Mouse (Mus musculus) thymus, postnatal 0 days (tissue): ENCODE measurements around the gene Tnfrsf13c. TPM values are rescaled to one million over a fixed set of nuclear protein-coding genes. Genes with fewer than 3 reads are reported as not detected.
A peak's percentile ranks its signal among the peaks of the same experiment; 100 is the strongest.
"Not testable (repeated sequence)": the region's sequence is repeated elsewhere in the genome, so short reads cannot be mapped to it uniquely, and the experiment has no call there.

Source experiments
- DNase-seq: peaks from one replicate; pipeline ENCODE4 v3.0.0-alpha.2; 2015; ENCODE audit warnings: low spot score
- polyA plus RNA-seq: library from polyadenylated mRNA; unstranded; fragments of >200 nt; fragmentation: Nextera tagmentation; extraction: Ambion mirVana; gene quantifications from 2 replicates; pipeline ENCODE4 v1.2.1, GENCODE M21; 2015

Tnfrsf13c gene
- 0.22 and 0.49 TPM in 2 replicates for polyA plus RNA-seq

DNA sequence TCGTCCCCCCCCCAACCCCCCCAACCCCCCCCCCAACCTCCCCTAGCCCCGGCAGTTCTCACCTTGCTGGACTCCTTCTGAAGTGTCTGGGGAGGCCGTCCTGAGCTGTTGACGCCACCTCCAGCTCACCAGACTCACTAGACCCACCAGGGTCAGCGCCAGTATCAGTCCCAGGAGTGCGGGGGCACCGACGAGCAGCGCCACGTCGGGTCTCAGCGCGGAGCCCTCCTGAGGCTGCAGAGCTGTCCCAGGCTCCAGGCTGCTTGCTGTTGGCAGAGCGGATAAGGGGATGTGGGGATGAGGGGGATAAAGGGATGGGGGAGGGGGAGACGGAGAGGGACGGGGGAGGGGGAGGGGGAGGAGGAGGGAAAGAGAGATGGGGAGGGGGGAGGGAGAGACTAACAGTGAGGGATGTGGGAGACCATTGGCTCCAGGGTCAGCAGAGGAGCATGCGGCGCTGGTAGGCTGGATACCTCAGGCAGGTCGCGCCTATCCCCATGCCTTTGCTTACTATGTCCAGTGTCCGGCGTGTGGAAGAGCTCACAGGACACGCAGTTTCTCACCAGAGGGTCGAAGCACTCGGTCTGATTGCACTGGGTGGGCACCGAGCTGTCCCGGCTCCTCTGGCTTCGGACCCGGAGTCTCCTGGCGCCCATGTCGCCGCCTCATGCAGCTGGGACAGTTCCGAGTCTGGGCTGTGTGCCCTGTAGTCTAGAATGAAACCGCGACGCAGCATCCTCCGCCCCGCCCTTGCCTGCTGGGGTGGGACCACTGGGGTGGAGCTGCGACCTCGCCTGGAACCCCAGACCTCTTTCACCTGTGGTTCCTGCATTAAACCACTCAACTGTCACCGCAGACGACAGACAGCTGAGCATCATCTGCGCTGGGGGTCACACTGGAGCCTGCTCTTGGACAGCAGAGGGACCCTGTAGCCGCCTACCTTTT lies at the start of gene Tnfrsf13c:
Gene Tnfrsf13c (minus strand): TSS at position 713 of the 945 bp plus-strand sequence.
- DNase-seq: peak; percentile 53

DNA sequence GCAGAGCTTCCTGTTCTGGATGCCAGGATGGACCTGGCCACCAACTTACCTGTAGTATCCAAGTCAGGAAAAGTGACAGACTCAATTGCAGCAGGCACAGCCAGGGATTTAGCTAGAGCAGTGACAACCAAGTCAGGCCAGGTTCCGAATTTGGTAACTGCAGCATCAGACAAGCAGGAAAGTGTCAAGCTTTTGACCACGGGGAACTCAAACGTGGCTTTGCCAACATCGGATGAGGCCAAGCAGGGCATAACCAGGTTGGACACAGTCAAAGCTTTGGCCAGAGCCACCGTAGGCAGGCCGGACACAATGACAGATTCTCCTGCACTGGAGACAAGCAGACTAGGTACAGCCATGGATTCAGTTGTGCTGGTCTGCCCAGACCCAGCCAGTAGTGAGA lies 48.1 kb upstream of the Tnfrsf13c start:
- DNase-seq: no peak

DNA sequence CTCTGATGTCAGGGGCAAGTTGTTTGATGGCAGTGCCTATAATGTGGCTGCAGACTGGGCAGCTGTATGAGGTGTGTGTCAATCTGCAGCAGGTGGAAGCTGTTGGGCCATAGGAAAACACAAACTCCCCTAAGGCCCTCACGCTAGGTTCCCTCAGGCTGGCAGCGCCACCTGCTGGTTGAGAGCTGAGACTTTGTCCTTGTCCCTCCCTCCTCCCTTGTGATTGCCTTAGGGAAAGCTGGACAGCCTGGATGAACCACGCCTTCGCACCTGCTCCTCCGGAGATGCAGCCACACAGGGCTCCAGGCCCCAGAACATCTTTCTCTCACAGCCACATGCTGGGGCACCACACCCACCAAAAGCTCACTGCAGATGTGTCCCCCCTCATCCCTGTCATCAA lies 47.0 kb upstream of the Tnfrsf13c start:
- DNase-seq: peak; percentile 61

DNA sequence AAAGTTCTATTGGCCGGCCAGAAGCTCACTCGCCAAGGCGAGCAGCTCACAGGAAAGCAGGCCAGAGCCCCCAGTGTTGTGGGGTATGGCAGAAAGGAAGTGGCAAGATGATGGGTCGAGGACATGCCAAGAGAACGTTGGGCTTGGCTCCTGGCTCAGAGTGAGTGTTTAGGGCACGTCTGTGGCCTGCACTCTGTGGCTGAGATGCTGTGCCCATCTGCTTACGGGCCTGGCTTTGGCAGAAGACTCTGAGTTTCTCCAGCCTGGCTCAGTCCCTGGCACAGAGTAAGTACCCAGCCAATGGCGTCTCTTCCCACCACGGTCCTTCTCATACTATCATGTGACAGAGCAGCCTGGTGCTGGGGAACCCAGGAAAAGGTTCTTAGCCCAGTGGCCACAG lies 44.6 kb upstream of the Tnfrsf13c start:
- DNase-seq: no peak

DNA sequence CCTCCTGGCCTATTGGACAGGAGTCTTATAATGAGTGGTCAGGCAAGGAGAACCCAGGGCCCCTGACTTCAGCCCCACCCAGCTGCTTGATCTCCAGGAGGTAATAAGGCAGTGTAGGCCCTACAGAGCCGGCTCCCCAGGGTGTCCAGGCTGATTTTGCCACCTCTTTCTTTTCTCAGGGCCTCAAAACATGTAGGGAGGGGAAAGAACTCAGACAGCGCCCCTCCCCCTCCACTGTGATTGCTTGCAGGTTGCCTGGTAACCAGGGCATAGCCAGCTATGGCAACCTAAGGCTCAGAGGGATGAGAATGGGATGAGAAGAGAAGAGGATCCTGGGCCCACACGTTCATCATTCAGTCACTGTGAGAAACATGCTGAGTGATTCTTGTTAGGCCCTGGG lies 44.0 kb upstream of the Tnfrsf13c start:
- DNase-seq: no peak

DNA sequence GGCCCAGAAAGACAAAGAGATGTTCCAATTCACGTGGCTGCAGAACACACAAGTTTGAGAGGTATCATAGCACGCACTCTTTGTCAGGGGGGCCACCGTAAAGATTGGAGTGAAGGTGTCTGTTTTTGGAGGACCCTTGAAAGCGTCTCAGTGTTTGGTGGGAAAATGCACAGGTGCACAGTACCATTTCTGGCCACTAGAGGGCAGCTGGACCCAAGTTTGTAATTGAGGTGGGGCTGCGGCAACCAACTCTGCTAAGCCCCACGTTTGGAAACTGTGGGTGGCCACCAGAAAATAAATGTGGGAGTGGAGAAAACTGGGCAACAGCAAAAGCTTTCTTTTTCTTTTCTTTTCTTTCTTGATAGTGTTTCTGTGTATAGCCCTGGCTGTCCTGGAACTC lies 42.2 kb upstream of the Tnfrsf13c start:
- peak; percentile 68 for DNase-seq

DNA sequence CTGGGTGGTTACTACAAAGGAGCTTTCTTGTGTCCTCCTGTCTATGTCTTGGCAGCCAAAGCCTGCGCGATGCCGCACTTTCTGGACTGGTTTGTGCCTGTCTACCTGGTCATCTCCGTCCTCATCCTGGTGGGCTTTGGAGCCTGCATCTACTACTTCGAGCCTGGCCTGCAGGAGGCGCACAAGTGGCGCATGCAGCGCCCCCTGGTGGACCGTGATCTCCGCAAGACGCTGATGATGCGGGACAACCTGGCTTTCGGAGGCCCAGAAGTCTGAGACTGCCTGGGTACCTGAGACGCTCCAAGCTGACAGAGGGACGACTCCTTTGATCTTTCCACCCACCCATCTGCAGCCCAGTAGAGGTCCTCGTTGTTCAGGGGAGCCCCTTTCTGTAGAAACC lies 35.3 kb upstream of the Tnfrsf13c start:
- DNase-seq: peak; percentile 86

DNA sequence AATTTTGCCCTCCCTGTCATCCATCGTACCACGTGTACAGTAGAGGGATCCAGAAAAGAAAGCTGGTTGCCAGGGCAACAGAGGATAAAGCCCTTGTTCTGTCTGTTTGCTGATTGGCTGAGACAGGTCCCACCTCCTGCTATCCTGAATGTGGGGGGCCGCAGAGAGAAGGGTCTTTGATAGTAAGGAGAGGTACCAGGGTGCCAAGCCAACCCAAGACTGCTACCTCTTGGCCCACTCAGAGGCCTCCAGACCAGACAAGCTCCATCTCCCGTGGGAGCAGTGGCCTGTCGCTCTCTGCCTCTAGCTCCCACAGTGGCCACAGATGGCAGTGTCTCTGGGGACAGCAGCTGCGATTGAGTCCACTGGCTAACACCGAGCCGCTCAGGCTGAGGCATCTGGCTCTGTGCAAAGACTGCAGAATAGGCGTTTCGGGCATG lies 31.8 kb upstream of the Tnfrsf13c start:
- no peak for DNase-seq

DNA sequence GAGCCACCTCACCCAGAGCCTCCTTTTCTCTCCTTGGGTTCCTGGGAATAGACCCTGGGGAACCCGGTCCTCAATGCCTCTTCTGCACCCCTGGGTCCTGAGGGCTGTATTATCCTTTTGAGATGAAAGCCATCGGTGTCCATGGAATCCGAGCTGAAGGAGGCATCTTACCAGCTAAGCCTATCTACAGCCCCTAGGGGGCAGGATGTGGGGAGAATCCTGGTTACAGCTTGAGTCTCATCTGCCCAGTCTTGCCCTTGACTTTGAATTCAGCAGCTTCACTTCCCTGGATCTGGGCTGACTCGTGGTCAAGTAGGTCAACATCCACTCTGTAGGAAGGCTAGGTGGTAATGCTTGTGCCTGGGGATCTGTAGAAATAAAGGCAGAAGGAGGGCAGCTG lies 31.1 kb upstream of the Tnfrsf13c start:
- no peak for DNase-seq

DNA sequence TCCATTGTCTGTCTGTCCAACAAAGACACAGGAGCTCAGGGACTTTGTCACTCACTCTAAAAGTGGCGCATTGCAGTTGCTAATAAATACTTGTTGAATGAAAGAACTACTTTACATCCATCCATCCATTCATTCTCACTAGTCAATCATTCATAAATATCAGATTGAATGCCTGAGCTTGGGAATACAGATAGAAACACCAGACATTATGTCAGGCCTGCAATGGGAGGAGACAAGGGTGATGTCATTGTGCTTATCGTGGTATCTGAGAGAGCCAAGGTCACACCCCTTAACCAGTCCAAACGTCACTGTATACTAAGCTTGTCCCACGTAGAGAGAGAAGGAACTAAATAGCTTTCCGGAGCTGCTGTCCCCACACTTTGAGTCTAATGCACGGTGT lies 27.9 kb upstream of the Tnfrsf13c start, which contains the start of gene 1500009C09Rik:
Gene 1500009C09Rik (plus strand): TSS at position 301 of the 400 bp plus-strand sequence.
- no peak for DNase-seq

DNA sequence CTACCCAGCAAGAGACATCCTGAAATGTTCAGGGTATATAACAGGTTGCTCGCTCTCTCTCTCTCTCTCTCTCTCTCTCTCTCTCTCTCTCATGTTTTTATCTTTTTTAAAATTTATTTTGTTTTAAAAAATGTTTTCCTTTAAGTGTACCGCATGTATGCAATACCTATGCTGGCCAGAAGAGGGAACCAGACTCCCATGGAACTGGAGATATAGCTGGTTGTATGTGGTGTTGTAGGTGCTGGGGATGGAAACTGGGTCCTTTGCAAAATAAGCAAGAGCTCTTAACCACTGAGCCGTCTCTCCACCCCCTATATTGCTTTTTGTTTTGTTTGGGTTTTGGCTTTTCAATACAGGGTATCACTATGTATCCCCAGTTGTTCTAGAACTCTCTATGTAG lies 27.4 kb upstream of the Tnfrsf13c start:
- no peak for DNase-seq

DNA sequence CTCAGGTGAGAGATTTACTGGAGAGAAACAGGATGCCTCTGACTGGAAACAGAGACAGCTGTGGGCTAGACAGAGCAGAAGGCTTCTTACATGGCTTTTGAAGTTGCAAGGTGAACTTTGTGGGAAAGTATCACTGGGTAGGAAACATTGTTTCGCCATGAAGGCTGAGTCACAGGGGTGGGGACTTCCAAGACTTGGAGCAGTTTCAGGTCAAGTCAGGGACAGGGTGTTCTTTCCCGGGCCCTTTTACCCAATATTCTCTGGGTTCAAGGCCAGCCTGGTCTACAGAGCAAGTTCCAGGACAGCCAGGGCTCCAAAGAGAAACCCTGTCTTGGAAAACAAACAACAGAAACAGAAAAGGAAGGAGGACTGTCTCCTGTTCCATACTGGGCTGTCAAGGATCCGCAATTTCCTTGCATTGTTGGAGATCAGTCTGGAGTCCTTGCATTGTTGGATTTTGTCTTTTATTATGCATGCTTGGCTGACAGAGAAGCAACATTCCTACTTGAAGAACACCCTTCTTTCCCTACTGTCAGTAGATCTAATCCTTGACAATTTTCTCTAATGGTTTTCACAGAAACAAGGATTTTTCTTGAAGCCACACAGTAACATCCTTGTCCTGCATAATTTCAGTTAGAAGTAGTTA lies 23.1 kb upstream of the Tnfrsf13c start:
- DNase-seq: no peak

DNA sequence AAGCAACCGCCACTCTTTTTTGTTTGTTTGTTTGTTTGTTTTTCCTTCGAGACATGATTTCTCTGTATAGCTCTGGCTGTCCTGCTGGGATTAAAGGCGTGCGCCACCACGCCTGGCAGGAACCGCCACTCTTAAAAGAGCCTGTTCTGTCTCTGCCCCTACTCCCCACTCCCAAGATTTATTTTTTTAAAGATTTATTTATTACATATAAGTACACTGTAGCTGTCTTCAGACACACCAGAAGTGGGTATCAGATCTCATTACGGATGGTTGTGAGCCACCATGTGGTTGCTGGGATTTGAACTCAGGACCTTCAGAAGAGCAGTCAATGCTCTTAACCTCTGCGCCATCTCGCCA lies 20.6 kb upstream of the Tnfrsf13c start:
- not testable (repeated sequence) for DNase-seq

DNA sequence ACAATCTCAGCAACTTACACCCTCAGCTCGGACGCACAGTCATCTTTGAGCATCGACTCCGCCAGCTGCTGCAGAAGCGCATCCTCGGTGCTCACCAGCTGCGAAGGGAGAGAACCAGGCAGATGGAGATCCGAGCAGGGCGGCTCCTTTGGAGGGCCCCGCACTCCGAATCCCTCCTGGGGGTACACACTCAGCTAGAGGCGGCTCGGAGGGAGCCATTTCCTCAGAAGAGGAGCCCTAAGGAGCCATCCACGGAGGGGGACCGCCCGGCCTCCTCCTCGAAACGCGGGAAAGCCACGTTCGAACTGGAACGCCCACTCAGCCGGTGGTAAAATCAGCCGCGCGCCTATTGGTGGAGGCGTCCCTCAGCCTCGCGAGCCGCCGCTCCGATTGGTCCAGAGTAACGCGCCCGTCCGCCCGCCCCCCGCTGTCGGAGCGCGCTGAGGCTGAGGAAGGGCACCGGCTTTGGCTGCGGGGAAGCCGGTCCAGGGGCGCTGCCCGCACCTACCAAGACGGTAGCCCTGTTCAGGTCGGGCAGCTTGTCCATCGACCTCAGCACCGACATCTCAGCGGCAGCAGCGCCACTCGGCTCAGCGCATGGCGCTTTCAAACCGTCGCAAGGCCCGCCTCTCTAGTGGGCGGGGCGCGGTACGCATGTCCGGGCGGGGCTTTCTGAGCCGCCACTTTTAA lies 20.1 kb upstream of the Tnfrsf13c start, which contains the start of gene Cenpm:
Gene Cenpm (minus strand): TSS at position 634 of the 690 bp plus-strand sequence.
- DNase-seq: peak; percentile 92

DNA sequence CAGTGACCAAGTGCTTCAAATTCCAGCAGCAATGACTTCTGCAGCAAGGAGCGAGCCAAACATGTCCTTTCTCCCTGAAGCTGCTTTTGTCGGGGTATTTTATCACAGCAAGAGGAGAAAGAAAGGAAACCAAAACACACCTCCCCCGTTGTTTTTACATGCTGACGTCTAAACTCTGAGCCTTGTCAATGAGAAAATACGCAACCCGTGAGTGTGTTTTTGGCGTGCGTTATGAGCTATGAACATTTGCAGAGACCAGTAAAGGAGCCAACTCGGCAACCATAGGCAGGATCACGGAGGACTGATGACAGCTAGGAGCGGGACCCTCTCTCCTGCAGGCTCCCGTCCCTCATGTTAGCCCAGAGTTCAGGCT lies 19.6 kb upstream of the Tnfrsf13c start:
- DNase-seq: no peak

DNA sequence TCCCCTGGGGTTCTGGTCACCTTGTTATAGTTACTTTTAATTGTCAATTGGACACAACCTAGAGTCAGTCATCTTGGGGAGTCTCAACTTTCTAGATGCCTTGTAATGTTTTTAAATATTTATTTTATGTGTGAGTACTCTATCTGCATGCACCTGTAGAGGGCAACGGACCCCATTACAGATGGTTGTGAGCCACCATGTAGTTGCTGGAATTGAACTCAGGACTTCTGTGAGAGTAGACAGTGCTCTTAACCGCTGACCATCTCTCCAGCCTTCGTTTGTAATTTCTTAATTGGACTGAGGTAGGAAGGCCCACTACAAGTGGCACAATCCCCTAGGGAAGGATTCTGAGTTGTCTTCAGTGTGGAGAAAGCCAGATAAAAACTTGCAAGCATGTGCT lies 19.1 kb upstream of the Tnfrsf13c start:
- DNase-seq: no peak

DNA sequence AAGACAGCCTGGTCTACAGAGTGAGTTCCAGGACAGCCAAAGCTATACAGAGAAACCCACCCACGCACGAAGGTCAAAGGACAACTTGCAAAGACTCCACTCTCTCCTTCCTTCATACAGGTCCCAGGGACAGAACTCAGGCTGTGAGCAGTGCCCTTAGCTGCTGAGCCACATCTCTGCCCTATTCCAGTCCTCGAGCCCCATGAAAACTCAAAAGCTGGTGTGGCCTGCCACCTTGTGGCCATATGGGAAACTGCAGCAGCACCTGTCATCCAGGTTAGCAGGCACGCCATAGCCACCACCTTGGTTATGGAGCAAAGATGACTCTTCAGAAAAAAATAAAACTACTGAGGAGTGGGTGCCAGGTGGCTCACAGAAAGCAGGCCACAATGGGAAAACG lies 12.4 kb upstream of the Tnfrsf13c start:
- DNase-seq: peak; percentile 83

DNA sequence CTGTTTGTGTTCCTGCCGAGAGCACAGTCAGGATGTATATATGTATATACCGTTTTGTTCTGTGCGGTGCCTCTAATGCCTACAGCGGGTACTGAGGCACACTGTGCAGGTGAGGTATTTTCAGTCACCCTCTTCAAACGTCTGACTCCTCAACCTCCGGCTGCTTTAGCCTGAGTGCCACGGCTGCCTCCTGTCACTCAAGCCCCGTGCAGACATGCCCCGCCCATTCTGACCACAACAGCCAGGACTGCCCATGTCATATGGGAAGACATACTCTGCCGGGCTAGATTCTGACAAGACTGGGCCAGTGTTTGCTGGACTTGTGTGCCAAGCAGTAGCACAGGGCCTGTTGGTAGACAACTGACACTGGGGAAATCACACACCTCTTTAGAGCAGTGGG lies 11.5 kb upstream of the Tnfrsf13c start:
- no peak for DNase-seq

DNA sequence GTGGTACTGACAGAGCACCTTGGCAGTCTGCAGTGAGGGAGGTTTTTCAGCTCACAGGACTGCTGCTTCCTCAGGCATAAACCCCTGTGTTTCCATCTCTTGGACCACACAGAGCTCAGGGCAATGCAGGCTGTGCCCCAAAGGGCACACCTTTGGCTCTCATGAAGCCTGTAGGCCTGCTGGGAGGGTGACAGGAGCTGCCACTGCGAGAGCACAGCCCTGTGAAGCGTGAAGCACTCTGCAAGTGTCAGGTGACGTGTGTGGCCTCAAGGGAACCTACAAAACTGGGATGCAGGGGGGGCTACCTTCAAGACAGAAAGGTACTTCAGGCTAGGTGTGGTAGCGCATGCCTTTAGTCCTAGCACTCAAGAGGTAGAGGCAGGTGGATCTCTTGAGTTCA lies 8.5 kb upstream of the Tnfrsf13c start:
- DNase-seq: no peak

DNA sequence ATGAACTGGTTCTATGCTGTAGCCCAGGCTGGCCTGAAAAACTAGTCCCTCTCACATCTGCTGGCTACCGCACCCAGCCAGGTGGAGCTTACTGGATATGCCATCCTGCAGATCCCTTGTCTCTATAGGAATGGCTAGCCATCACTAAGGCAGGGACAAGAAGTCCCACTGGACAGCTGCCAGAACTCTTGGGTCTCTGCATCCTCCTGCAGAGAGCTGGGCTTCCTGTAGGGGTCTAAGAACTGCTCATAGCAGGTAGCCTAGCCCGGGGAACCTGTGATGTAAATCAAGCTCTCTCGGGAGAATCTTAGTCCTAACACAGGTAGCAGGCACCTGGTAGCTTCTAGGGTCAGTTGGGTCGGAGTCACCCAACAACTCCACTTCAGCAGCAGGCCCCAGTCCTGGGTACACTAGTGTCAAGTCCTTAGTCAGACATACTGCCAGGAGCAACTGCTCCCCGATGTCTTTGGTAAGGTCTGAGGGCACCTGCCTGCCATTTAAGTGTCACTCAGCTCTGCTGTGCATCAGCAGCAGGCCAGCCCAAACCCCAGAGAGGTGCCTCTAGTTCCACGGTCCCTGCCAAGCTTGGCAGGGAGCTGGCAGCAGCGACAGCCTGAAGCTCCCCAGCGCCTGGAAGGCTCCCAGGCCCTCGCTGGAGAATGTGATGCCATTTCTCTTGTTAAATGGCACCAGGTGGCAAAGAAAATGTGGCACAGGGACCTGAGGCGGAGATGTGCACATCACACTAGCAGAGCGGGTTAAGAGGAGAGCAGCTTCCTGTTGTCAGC lies 7.6 kb upstream of the Tnfrsf13c start:
- no peak for DNase-seq

DNA sequence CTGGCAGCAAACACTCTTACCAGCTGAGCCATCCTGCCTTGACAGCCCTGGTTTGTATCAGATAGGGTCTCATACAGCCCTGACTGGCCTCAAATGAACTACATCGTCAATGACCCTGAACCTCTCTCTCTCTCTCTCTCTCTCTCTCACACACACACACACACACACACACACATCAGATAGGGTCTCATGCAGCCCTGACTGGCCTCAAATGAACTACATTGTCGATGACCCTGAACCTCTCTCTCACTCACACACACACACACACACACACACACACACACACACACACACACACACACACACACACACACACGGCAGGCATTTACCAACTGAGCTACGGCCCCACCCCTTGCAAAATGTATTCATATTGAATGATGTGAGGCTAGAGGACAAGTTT lies 6.9 kb upstream of the Tnfrsf13c start:
- DNase-seq: no peak
